Mouse (Mus musculus) embryonic facial prominence, embryonic 13.5 days (tissue): ENCODE measurements around the gene Baat. TPM values are rescaled to one million over a fixed set of nuclear protein-coding genes. Genes with fewer than 3 reads are reported as not detected.
A peak's percentile ranks its signal among the peaks of the same experiment; 100 is the strongest.
"Not testable (repeated sequence)": the region's sequence is repeated elsewhere in the genome, so short reads cannot be mapped to it uniquely, and the experiment has no call there.

Experiments
- ATAC-seq: fragments of 200-750 bp; cut with Nextera tagmentation; 2 replicates; pipeline ENCODE4 v1.8.0; 2017; ENCODE audit warnings: low read depth; ENCODE audit not compliant: insufficient number of reproducible peaks, insufficient read depth, low FRiP score, low TSS enrichment
- H3K27ac ChIP-seq: fragments of 300-500 bp; sonication (generic); 2 replicates; pipeline ENCODE4 v1.5.1; 2015; ENCODE audit warnings: moderate library complexity, mild to moderate bottlenecking, inconsistent platforms
- H3K27me3 ChIP-seq: fragments of 300-500 bp; sonication (generic); 2 replicates; pipeline ENCODE4 v1.6.1; 2015; ENCODE audit warnings: mild to moderate bottlenecking, inconsistent platforms
- H3K36me3 ChIP-seq: fragments of 300-500 bp; sonication (generic); 2 replicates; pipeline ENCODE4 v1.6.1; 2015; ENCODE audit warnings: mild to moderate bottlenecking, inconsistent platforms
- H3K4me1 ChIP-seq: fragments of 300-500 bp; sonication (generic); 2 replicates; pipeline ENCODE4 v1.6.1; 2015; ENCODE audit warnings: inconsistent platforms
- H3K4me2 ChIP-seq: fragments of 300-500 bp; sonication (generic); 2 replicates; pipeline ENCODE4 v1.6.1; 2015; ENCODE audit warnings: moderate library complexity, mild to moderate bottlenecking, inconsistent platforms
- H3K4me3 ChIP-seq: fragments of 300-500 bp; sonication (generic); 2 replicates; pipeline ENCODE4 v1.5.1; 2015; ENCODE audit warnings: mild to moderate bottlenecking, inconsistent platforms
- H3K9ac ChIP-seq: fragments of 300-500 bp; sonication (generic); 2 replicates; pipeline ENCODE4 v1.6.1; 2015; ENCODE audit warnings: mild to moderate bottlenecking, inconsistent platforms
- H3K9me3 ChIP-seq: fragments of 300-500 bp; sonication (generic); 2 replicates; pipeline ENCODE4 v1.6.1; 2016; ENCODE audit warnings: inconsistent platforms
- WGBS: fragments of 180-500 bp; shearing (Covaris S2); methylation state at CpG from one replicate; pipeline ENCODE4 v1.1.7; 2015; ENCODE audit warnings: mixed read lengths; 5-methylcytosine and 5-hydroxymethylcytosine counted together
- polyA plus RNA-seq: library from polyadenylated mRNA; unstranded; fragments of >200 nt; fragmentation: Nextera tagmentation; extraction: Ambion mirVana; gene quantifications from 2 replicates; pipeline ENCODE4 v1.2.1, GENCODE M21; 2015

Baat gene
- polyA plus RNA-seq, 1 experiment from 2014 or later = not detected

- no peak for ATAC-seq
- Histone ChIP-seq H3K27ac (0 out of 2 replicates have a peak overlapping the region, but pooled peaks have one; percentile 28), H3K4me2 (peak overlapping the region; percentile 41), H3K9me3 (no peaks in the 10 kb centered on the region), H3K4me3 (peak overlapping the region; percentile 12), H3K9ac (no peak overlapping the region), H3K4me1 (peaks cover 11% of the 10 kb centered on the region; the same call in 1 of the 2 replicates), H3K27me3 (peaks cover 8% of the 10 kb centered on the region), H3K36me3 (no peaks in the 10 kb centered on the region)
- WGBS = 20% methylated on average over 21 of the region's 21 CpGs
Observed at GRCm38 (mm10) chr4:49480104-49480760, 26.1 kb downstream of the Baat start.

GRCm38 (mm10) chr4:49479035-49479434 is 27.3 kb downstream of the Baat start:
- H3K27ac ChIP-seq, H3K9me3 ChIP-seq, H3K27me3 ChIP-seq, ATAC-seq, H3K36me3 ChIP-seq, H3K4me3 ChIP-seq, H3K9ac ChIP-seq, H3K4me2 ChIP-seq: not testable (repeated sequence)
- peaks cover 11% of the 10 kb centered on the region; the same call in 1 of the 2 replicates for H3K4me1 ChIP-seq
- WGBS = 21% methylated on average over 2 of the region's 2 CpGs

GRCm38 (mm10) chr4:49478118-49478877 is 28.1 kb downstream of the Baat start:
- Histone ChIP-seq H3K4me1 (peaks cover 11% of the 10 kb centered on the region; the same call in 1 of the 2 replicates), H3K27me3 (peaks cover 8% of the 10 kb centered on the region), H3K36me3 (no peaks in the 10 kb centered on the region), H3K4me2 (peak overlapping the region; percentile 55), H3K27ac (no peak overlapping the region), H3K9ac (no peak overlapping the region), H3K9me3 (no peaks in the 10 kb centered on the region), H3K4me3 (peak overlapping the region; percentile 26)
- ATAC-seq = peak; percentile 57; the same call in 1 of the 2 replicates
- WGBS = 22% methylated on average over 19 of the region's 19 CpGs

DNA sequence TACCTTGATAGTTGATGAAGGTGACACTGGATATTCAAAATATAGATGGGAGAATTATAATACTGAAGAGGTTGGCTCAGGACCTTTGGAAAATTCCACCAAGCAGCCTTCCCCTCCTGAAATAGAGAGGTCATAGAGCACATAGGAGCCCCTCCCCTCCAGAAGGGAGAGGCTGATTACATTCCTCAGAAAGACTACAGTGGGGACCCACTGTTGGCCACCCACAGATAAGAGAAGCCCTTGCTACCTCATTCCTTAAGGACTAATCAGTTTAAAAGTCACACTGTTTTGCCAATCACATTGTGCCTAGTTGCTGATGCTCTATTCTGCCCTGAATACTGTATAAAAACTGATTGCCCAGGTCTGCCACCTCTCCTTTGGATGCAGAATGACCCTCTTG is 31.8 kb downstream of the Baat start:
- Histone ChIP-seq H3K4me2 (no peak overlapping the region), H3K9ac (no peak overlapping the region), H3K27ac (no peak overlapping the region), H3K4me1 (0 out of 2 replicates have a peak, but pooled peaks cover 7% of the 10 kb centered on the region), H3K36me3 (no peaks in the 10 kb centered on the region), H3K27me3 (no peaks in the 10 kb centered on the region), H3K4me3 (no peak overlapping the region), H3K9me3 (no peaks in the 10 kb centered on the region)
- no peak for ATAC-seq

DNA sequence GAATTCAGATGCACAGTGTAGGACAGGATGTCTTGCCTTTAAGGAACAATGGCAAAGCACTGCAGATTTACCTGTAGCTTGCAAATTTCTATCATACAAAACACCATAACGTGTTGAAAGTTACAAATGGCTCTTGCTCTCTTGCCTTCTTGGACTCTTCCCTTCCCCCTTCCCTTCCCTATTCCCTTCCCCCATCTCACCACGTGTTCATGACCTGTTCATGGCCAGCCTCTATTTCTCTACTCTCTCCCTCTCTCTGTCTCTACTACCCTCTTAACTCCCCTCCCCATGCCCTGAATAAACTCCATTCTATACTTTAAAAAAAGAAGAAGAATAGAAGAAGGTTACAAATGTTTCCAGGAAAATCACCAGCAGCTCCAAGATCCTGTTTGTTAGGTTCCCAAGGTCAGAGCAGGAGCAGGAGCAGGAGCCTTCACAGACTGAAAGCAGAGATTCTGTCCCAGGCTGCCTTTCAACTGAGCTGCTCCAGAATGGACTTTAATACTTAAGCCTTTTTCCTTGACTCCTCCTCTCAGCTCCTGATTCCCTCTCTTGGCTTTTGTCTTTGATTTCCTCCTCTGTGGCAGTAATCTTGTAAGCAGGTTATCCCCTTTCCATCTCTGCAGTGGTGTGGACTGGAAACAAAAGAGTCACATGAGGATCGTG is 32.8 kb downstream of the Baat start, which contains the start of gene Acnat1:
Gene Acnat1, minus strand, starts transcription at position 478 of the 666 bp plus-strand sequence.
- WGBS = 47% methylated on average over 3 of the region's 3 CpGs
- 0 out of 2 replicates have a peak, but pooled peaks cover 5% of the 10 kb centered on the region for H3K4me1 ChIP-seq
- no peaks in the 10 kb centered on the region for H3K9me3 ChIP-seq

DNA sequence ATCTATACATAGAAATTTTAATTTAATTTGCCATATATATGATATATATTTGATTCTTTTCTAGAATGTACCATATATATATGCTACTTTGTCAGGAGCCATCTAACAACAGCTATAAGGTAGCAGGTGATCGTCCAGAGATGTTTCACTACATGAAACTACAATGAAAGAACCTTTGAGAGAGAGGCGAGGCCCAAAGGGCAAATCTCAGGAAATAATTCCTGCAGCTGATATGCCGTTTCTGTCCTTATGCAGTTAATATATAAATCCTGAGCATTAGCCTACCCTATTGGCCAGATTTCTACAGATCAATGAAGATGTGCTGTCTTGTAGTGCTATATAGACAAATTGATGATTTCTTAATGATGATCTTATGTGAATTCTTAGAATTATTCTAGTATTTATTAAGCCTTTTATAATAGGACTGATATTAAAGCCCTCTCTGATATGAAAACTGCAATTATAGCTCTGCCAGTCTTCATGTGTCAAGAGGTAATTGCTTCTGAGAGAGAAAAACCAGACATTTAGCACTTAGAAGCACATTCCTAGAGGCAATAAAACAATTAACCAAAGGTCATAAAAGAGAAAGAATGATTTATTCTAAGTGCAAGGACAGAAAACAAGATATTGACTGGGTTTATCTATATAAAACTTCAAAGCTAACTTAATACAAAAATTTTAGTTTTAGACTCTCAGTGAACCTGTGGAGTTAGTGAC is 36.8 kb downstream of the Baat start:
- Histone ChIP-seq H3K36me3 (no peaks in the 10 kb centered on the region), H3K9me3 (no peaks in the 10 kb centered on the region), H3K4me2 (no peak overlapping the region), H3K4me1 (no peaks in the 10 kb centered on the region), H3K27ac (no peak overlapping the region), H3K4me3 (no peak overlapping the region), H3K9ac (no peak overlapping the region), H3K27me3 (no peaks in the 10 kb centered on the region)
- WGBS = 75% methylated on average over 3 of the region's 3 CpGs
- no peak for ATAC-seq

More for the DNA sequence above, 32.8 kb downstream of the Baat start, which contains the start of gene Acnat1:
- Histone ChIP-seq H3K36me3 (no peaks in the 10 kb centered on the region), H3K4me2 (no peak within 1 kb of the TSS), H3K9ac (no peak within 1 kb of the TSS), H3K27me3 (no peaks in the 10 kb centered on the region), H3K27ac (no peak within 1 kb of the TSS), H3K4me3 (no peak within 1 kb of the TSS)
- ATAC-seq = no peak

- Histone ChIP-seq H3K4me1 (no peaks in the 10 kb centered on the region), H3K36me3 (no peaks in the 10 kb centered on the region), H3K4me2 (no peak overlapping the region), H3K27ac (no peak overlapping the region), H3K9ac (no peak overlapping the region), H3K4me3 (no peak overlapping the region), H3K9me3 (no peaks in the 10 kb centered on the region), H3K27me3 (no peaks in the 10 kb centered on the region)
- WGBS = 90% methylated on average over 6 of the region's 6 CpGs
- no peak for ATAC-seq
Observed at GRCm38 (mm10) chr4:49467360-49467759, 39.0 kb downstream of the Baat start.

DNA sequence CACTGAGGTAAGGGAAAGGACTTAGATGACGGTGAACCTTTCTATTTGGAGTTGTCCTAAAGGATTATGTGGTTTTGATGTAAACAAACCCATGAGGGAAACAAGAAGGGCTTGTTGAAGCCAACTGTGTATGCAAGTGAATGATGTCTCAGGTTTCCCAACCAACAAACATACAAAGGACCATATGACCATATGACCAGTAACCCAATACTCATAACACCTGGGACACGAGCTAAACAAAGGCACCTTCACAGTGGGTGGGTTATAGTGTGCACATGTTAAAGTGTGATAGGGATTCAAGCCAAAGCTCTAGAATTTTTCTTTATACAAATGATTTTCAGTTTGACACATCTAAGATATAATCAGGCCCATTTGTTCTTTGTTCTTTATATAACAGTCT is 50.2 kb downstream of the Baat start:
- no peak overlapping the region for H3K4me3 ChIP-seq
- no peaks in the 10 kb centered on the region for H3K36me3 ChIP-seq
- H3K9ac ChIP-seq = no peak overlapping the region
- WGBS = 41% methylated on average over 2 of the region's 2 CpGs
- no peak overlapping the region for H3K4me2 ChIP-seq
- ATAC-seq = no peak
- no peaks in the 10 kb centered on the region for H3K4me1 ChIP-seq
- H3K9me3 ChIP-seq = no peaks in the 10 kb centered on the region
- no peaks in the 10 kb centered on the region for H3K27me3 ChIP-seq
- H3K27ac ChIP-seq = no peak overlapping the region

DNA sequence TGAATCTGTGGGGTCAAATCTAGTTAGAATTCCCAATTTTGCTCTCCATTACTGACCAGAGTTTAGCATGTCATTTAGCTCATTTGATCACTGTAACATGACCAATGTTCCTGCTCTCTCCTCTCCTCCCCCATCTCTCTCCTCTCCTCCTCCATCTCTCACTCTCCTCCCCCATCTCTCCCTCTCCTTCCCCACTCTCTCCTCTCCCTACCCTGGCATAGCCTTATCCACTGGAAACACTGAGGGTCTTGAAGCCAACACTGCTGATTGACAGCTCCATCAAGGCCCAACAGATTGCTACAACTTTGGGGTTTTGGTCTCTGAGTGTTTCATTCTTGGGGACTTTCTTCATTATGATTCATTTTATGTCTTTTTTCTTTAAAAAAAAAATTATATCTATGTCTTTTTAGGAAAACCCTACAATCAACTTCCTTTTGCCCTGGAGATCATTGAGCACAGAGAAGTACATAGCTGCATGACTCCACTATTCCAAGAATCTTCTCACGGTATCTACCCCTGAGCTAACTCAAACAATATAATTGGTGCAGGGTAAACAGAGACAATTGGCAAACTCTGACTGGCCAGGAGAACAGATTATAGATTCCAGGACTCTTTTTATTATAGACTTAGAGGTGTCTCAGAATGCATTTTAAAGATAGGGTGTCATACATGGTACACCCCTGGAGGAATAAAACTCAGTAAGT is 54.4 kb downstream of the Baat start:
- Histone ChIP-seq H3K4me3 (no peak overlapping the region), H3K27me3 (no peaks in the 10 kb centered on the region), H3K4me1 (no peaks in the 10 kb centered on the region), H3K4me2 (no peak overlapping the region), H3K27ac (no peak overlapping the region), H3K9me3 (no peaks in the 10 kb centered on the region), H3K9ac (no peak overlapping the region), H3K36me3 (no peaks in the 10 kb centered on the region)
- 58% methylated on average over 1 of the region's 1 CpGs for WGBS
- no peak for ATAC-seq

- not testable (repeated sequence) for H3K9ac ChIP-seq, H3K4me1 ChIP-seq, H3K4me2 ChIP-seq, ATAC-seq, H3K36me3 ChIP-seq, H3K27ac ChIP-seq, H3K9me3 ChIP-seq, H3K4me3 ChIP-seq, H3K27me3 ChIP-seq
- 89% methylated on average over 1 of the region's 1 CpGs for WGBS
Observed at GRCm38 (mm10) chr4:49451133-49451847, 55.1 kb downstream of the Baat start.
